Mouse (Mus musculus): ENCODE data around the gene Atp2c2.

The Atp2c2 gene

DNA sequence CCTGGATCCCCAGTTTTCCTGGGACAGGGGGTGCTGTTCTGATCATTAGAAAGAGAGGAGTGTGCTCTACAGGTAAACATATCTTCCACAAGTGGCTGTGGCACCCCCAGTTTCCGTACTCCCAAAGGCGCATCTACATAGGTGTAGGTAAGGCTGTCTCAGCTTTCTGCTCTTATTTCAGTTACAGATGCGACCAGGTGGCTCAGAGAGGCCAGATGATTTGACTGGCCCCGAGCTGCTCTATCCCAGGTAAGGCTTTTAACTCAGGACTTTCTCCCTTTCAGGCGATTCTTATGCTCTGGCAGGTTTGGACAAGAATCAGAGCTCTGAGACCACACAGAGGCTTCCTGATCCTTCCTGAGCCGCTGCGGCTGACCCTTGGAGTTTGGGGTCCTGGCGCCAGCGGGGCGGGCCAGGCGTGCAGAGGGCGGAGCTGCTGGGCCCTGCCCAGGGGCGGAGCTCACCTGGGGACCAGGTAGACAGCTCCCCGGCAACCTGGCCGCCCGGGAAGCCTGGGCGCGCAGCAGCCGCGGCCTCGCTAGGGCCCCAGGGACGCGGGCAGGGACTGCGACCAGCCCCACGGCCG is at the start of gene Atp2c2:
TSS of gene Atp2c2 (plus strand) at position 461 of the 586 bp plus-strand sequence.
- TF ChIP-seq GATA4 (IDR thresholded peaks at IDR 0.05; ENCODE audit: insufficient replicate concordance, low read length), result no peak

- TF ChIP-seq GATA4 (IDR thresholded peaks at IDR 0.05; ENCODE audit: insufficient replicate concordance, low read length), result no peak
Observed at GRCm38 (mm10) chr8:119651324-119651723, 48.5 kb upstream of the Atp2c2 start.

- TF ChIP-seq GATA4 (IDR thresholded peaks at IDR 0.05; ENCODE audit: insufficient replicate concordance, low read length), result no peak
Observed at GRCm38 (mm10) chr8:119656709-119657464, 42.9 kb upstream of the Atp2c2 start.

- TF ChIP-seq GATA4 (IDR thresholded peaks at IDR 0.05; ENCODE audit: insufficient replicate concordance, low read length), result no peak; the same call in 1 of the 2 replicates
Observed at GRCm38 (mm10) chr8:119661081-119661480, 38.7 kb upstream of the Atp2c2 start.

DNA sequence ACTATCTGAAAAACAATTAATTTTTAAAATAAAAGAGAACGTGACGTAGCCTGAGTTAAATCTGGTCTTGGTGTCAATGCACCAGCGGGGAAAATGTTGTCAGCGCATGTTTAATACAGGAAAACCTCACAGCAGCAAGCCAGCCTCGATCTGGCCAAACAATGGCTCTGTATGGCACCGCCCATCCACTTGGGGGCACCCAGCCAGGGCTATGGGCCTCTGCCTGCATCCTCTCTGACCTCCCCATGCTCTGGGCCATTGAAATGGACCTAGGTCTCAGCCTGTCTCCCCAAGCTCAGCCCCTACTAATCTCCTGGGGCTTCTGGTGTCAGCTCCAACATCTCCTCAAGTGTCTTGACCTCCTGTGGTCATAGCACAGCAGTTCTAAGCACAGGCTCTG is 37.9 kb upstream of the Atp2c2 start:
- TF ChIP-seq GATA4 (IDR thresholded peaks at IDR 0.05; ENCODE audit: insufficient replicate concordance, low read length), result no peak

DNA sequence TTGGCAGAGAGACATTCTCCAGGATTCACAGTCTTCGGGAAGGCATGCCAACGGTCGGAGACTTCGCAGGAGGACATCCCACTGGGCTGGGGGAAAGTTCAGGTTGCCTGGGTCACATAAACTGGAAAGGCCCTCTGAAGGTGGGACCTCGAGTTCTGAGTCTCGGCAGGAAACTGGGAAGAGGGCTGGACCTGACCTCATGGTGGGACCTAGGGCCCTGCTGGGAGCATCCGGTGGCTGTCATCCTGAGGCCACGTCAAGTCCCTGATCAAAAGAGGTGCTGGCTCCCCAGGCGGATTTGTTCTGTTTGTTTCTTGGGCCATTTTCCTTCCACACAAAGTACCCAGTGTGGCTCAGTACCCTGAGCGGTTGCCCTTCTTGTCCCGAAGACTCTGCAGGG is 36.4 kb upstream of the Atp2c2 start:
- TF ChIP-seq GATA4 (IDR thresholded peaks at IDR 0.05; ENCODE audit: insufficient replicate concordance, low read length), result no peak

DNA sequence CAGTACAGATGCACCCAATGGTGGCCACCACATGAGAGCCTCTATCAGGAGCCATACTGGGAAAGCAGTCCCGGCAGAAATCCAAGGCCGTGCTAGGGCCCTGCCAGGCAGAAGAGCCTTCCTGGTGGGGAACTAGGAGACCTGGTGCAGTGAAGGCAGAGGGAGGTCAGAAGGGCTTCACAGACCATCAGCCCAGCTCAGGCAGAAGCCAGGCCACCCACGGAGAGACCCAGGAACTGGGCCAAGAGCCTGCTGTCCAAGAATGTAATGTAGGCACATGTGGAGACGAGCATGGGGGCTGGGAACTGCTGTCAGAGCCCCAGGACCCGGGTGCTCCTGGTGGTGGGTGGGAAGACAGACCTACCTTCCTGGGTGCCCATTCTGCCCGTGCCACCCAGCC is 34.5 kb upstream of the Atp2c2 start:
- no peak for TF ChIP-seq GATA4 (IDR thresholded peaks at IDR 0.05; ENCODE audit: insufficient replicate concordance, low read length)

DNA sequence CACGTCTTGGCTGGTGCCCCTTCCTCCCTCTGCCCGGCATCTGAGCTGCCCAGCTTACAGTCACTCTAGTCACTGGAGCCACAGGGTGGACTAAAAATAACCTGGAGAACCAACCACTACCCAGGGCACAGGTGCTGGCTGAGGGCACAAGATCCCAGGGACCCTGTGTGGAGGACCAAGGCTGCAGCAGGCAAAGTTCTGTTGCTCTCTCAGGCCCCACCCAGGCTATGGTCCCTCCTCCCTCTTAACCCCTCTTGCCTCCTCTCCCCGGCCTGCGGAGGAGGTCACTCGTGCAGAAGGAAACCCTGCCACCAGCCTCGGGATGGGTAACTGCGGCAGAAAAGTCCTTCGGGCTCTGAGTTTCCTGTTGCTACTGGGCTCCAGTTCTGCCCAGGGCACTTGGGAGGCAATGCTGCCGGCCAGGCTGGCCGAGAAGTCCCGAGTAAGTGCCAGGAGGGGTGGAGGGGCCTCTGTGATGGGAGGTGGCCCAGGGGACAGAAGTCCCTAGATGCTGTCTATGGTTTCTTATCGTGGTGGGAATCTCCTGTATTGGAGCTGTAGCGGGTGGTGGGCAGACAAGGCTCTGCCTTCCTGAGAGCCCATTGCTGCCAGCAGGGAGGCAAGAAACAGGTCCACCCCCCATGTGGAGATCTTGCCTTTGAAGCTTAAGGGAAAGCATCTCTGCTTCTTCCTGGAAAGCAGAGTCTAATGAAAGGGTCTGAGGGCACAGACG is 33.4 kb upstream of the Atp2c2 start, which contains the start of gene Wfdc1:
TSS of gene Wfdc1 (plus strand) at position 147 of the 733 bp plus-strand sequence.
- TF ChIP-seq GATA4 (IDR thresholded peaks at IDR 0.05; ENCODE audit: insufficient replicate concordance, low read length), result no peak

- TF ChIP-seq GATA4 (IDR thresholded peaks at IDR 0.05; ENCODE audit: insufficient replicate concordance, low read length), result no peak
Observed at GRCm38 (mm10) chr8:119668447-119668846, 31.4 kb upstream of the Atp2c2 start.

DNA sequence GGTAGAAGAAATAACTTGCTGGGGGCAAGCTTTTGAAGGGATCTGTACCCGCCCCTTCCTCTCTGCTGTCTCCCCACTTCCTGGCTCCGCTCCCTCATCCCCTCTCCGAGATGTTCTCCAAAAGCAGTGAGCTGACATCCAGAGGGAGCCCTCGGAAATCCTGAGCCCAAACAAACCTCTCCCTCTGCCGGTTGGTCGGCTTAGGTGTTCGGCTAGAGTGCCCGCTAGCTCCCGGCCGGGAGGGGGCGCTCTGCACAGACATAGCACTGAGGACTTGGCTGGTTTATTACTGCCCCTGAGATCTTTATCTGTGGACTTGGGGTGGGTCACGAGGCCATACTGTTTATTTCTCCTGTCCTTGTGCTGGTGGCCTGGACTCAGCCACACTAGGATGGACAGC is 30.5 kb upstream of the Atp2c2 start:
- no peak for TF ChIP-seq GATA4 (IDR thresholded peaks at IDR 0.05; ENCODE audit: insufficient replicate concordance, low read length)

- TF ChIP-seq GATA4 (IDR thresholded peaks at IDR 0.05; ENCODE audit: insufficient replicate concordance, low read length), result no peak
Observed at GRCm38 (mm10) chr8:119670419-119671091, 29.3 kb upstream of the Atp2c2 start.

DNA sequence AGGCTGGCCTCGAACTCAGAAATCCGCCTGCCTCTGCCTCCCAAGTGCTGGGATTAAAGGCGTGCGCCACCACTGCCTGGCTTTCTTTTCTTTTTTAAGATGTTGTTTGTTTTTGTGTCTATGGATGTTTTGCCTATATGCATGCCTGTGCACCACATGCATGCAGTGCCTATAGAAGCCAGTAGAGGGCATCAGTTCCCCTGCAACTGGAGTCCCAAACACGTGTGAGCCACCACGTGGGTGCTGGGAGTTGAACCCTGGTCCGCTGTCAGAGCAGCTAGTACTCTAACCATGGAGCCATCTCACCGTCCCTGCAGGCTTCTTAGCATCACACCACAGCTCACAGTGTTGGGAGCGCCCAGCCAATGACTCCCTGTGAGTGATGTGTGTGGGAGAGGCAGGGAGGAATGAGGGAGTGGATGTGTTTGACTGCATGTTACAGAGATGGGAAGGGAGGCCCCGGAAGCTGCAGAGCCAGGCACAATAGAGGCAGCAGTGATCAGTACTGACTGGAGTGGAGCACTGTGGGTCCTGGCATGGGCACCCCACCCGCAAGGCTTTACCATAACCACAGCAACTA is 25.7 kb upstream of the Atp2c2 start:
- no peak for TF ChIP-seq GATA4 (IDR thresholded peaks at IDR 0.05; ENCODE audit: insufficient replicate concordance, low read length)

GRCm38 (mm10) chr8:119675457-119675856 is 24.4 kb upstream of the Atp2c2 start:
- TF ChIP-seq GATA4 (IDR thresholded peaks at IDR 0.05; ENCODE audit: insufficient replicate concordance, low read length), result no peak

GRCm38 (mm10) chr8:119676389-119676788 is 23.4 kb upstream of the Atp2c2 start:
- peak; percentile 83; the same call in 1 of the 2 replicates for TF ChIP-seq GATA4 (IDR thresholded peaks at IDR 0.05; ENCODE audit: insufficient replicate concordance, low read length)
